Mouse (Mus musculus): ENCODE measurements around the gene Fibp.
A peak's percentile ranks its signal among the peaks of the same experiment; 100 is the strongest.
"Not testable (repeated sequence)": the region's sequence is repeated elsewhere in the genome, so short reads cannot be mapped to it uniquely, and the experiment has no call there.

Gene Fibp

GRCm38 (mm10) chr19:5487768-5488550 lies 27.5 kb downstream of the Fibp start, which contains the start of gene Mus81:
TSS of gene Mus81 (minus strand) at chr19:5488402.
- DNase-seq (ENCODE audit: extremely low spot score, low spot score), result peak; percentile 96

GRCm38 (mm10) chr19:5488878-5489571 lies 28.6 kb downstream of the Fibp start:
- peak; percentile 96 for DNase-seq (ENCODE audit: extremely low spot score, low spot score)

- DNase-seq (ENCODE audit: extremely low spot score, low spot score), result not testable (repeated sequence)
Observed at GRCm38 (mm10) chr19:5489721-5490120, 29.3 kb downstream of the Fibp start.

GRCm38 (mm10) chr19:5490313-5490897 lies 30.0 kb downstream of the Fibp start, which contains the start of gene Cfl1:
TSS of gene Cfl1 (plus strand) at chr19:5490455.
- peak; percentile 96 for DNase-seq (ENCODE audit: extremely low spot score, low spot score)

- peak; percentile 79 for DNase-seq (ENCODE audit: extremely low spot score, low spot score)
Observed at GRCm38 (mm10) chr19:5490898-5491708, 30.7 kb downstream of the Fibp start.

- no peak for DNase-seq (ENCODE audit: extremely low spot score, low spot score)
Observed at GRCm38 (mm10) chr19:5492641-5493040, 32.2 kb downstream of the Fibp start.

- DNase-seq (ENCODE audit: extremely low spot score, low spot score), result not testable (repeated sequence)
Observed at GRCm38 (mm10) chr19:5493301-5493721, 32.9 kb downstream of the Fibp start.

- no peak for DNase-seq (ENCODE audit: extremely low spot score, low spot score)
Observed at GRCm38 (mm10) chr19:5494314-5494713, 33.9 kb downstream of the Fibp start.

- DNase-seq (ENCODE audit: extremely low spot score, low spot score), result no peak
Observed at GRCm38 (mm10) chr19:5495353-5496051, 35.1 kb downstream of the Fibp start.

GRCm38 (mm10) chr19:5496052-5496370 lies 35.6 kb downstream of the Fibp start:
- no peak for DNase-seq (ENCODE audit: extremely low spot score, low spot score)

- no peak for DNase-seq (ENCODE audit: extremely low spot score, low spot score)
Observed at GRCm38 (mm10) chr19:5500330-5500875, 40.0 kb downstream of the Fibp start.

GRCm38 (mm10) chr19:5503687-5504086 lies 43.3 kb downstream of the Fibp start, which contains the start of gene 1700020D05Rik:
TSS of gene 1700020D05Rik (minus strand) at chr19:5503787.
- no peak for DNase-seq (ENCODE audit: extremely low spot score, low spot score)

- peak; percentile 94 for DNase-seq (ENCODE audit: extremely low spot score, low spot score)
Observed at GRCm38 (mm10) chr19:5510031-5511026, 49.9 kb downstream of the Fibp start, which contains the start of gene Snx32. TSS of gene Snx32 (minus strand) at chr19:5510538.

- no peak for DNase-seq (ENCODE audit: extremely low spot score, low spot score)
Observed at GRCm38 (mm10) chr19:5511074-5511632, 50.7 kb downstream of the Fibp start.

GRCm38 (mm10) chr19:5512091-5513004 lies 51.9 kb downstream of the Fibp start:
- no peak for DNase-seq (ENCODE audit: extremely low spot score, low spot score)

GRCm38 (mm10) chr19:5513005-5513349 lies 52.6 kb downstream of the Fibp start:
- no peak for DNase-seq (ENCODE audit: extremely low spot score, low spot score)

Measured in neural tube, embryonic 10.5 days (tissue).